In genomic region chr9:47123113-47123512, GRCm38 (mm10) we compare ENCODE assay signal across 14 mouse cellular contexts.
DNase-seq lines count a peak whose midpoint lies in the region; ATAC-seq and TF ChIP-seq lines count a peak whose summit lies in the region.
"Had no signal": no experiment of that assay in that cellular context is flagged by ENCODE, and none has a peak within 500 bp of the region (broad histone marks: within the 10 kb centered on the region; RNA-seq: fewer than 3 reads in every experiment).

No protein-coding gene starts in this region.

- peak; percentile 44 for DNase-seq in hindbrain, embryonic 14.5 days (ENCODE audit: low spot score)
- no peak for DNase-seq in hindbrain, embryonic 10.5 days (ENCODE audit: low spot score)
- peak; percentile 86 for DNase-seq in midbrain, postnatal 0 days (ENCODE audit: low spot score)
- DNase-seq in midbrain, embryonic 11.5 days (ENCODE audit: low spot score, missing footprints), result no peak
- peak; percentile 50 to 68 for DNase-seq in cerebellum, adult 2 months
- DNase-seq in lung, postnatal 4 days, result peak; percentile 6 to 36
- no peak for DNase-seq in embryo, embryonic 10 days (ENCODE audit: low spot score)
- DNase-seq: B cell, adult 2 months; spleen, adult 18-20 months; thymus, postnatal 14 days had no signal

- no peaks in the 10 kb centered on the region for H3K27me3 ChIP-seq in hindbrain, embryonic 14.5 days (ENCODE audit: control insufficient read depth, insufficient read depth, low read length)
- H3K27me3 ChIP-seq in hindbrain, embryonic 10.5 days (ENCODE audit: insufficient read depth, poor library complexity, severe bottlenecking), result no peaks in the 10 kb centered on the region
- no peaks in the 10 kb centered on the region for H3K27me3 ChIP-seq in midbrain, postnatal 0 days (ENCODE audit: insufficient read depth, low read length)
- H3K27me3 ChIP-seq in midbrain, embryonic 11.5 days (ENCODE audit: control insufficient read depth, insufficient read depth, low read length), result no peaks in the 10 kb centered on the region
- H3K27me3 ChIP-seq in cerebellum, adult 2 months (ENCODE audit: control insufficient read depth, insufficient read depth, low read length), result no peaks in the 10 kb centered on the region
- H3K27me3 ChIP-seq: lung, embryonic 15.5 days; midbrain, embryonic 13.5 days had no signal

- no peak for TF ChIP-seq CTCF in midbrain, postnatal 0 days (IDR thresholded peaks at IDR 0.05)
- TF ChIP-seq CTCF in cerebellum, adult 2 months (IDR thresholded peaks at IDR 0.05; ENCODE audit: borderline replicate concordance, insufficient read depth, low read depth, low read length), result no peak

- no peaks in the 10 kb centered on the region for H3K9me3 ChIP-seq in hindbrain, embryonic 14.5 days (ENCODE audit: control insufficient read depth, low read length)
- no peaks in the 10 kb centered on the region for H3K9me3 ChIP-seq in hindbrain, embryonic 10.5 days
- no peaks in the 10 kb centered on the region for H3K9me3 ChIP-seq in midbrain, postnatal 0 days (ENCODE audit: low read length)
- no peaks in the 10 kb centered on the region for H3K9me3 ChIP-seq in midbrain, embryonic 11.5 days (ENCODE audit: control insufficient read depth, low read length)
- H3K9me3 ChIP-seq: heart, embryonic 13.5 days; lung, embryonic 15.5 days; midbrain, embryonic 13.5 days had no signal

- H3K27ac ChIP-seq in hindbrain, embryonic 14.5 days, result no peak overlapping the region
- no peak overlapping the region for H3K27ac ChIP-seq in hindbrain, embryonic 10.5 days
- H3K27ac ChIP-seq in midbrain, postnatal 0 days (ENCODE audit: low read depth, low read length), result no peak overlapping the region
- no peak overlapping the region for H3K27ac ChIP-seq in midbrain, embryonic 11.5 days (ENCODE audit: low read depth, low read length)
- H3K27ac ChIP-seq in cerebellum, adult 2 months (ENCODE audit: insufficient read depth, low read length), result no peak overlapping the region
- H3K27ac ChIP-seq: heart, embryonic 13.5 days; lung, embryonic 15.5 days; midbrain, embryonic 13.5 days had no signal

- H3K36me3 ChIP-seq in hindbrain, embryonic 14.5 days (replicated peaks; ENCODE audit: control insufficient read depth, insufficient read depth), result no peaks in the 10 kb centered on the region
- H3K36me3 ChIP-seq in hindbrain, embryonic 10.5 days, result no peaks in the 10 kb centered on the region
- H3K36me3 ChIP-seq in midbrain, postnatal 0 days (ENCODE audit: insufficient read depth, low read length), result no peaks in the 10 kb centered on the region
- no peaks in the 10 kb centered on the region for H3K36me3 ChIP-seq in midbrain, embryonic 11.5 days (ENCODE audit: control insufficient read depth, insufficient read depth, low read length)
- H3K36me3 ChIP-seq: heart, embryonic 13.5 days; lung, embryonic 15.5 days; midbrain, embryonic 13.5 days had no signal

- 73% methylated on average over 2 of the region's 2 CpGs for WGBS in hindbrain, embryonic 14.5 days
- WGBS in hindbrain, embryonic 10.5 days, result 88% methylated on average over 2 of the region's 2 CpGs
- 68% methylated on average over 2 of the region's 2 CpGs for WGBS in midbrain, postnatal 0 days
- whole genome bisulfite sequencing in midbrain, embryonic 11.5 days, result 76% methylated on average over 2 of the region's 2 CpGs
- WGBS in cerebellum, adult 2 months, result 20% methylated on average over 2 of the region's 2 CpGs

- ATAC-seq in hindbrain, embryonic 14.5 days (ENCODE audit: low FRiP score), result peak; percentile 55; the same call in 1 of the 2 replicates
- no peak for ATAC-seq in midbrain, postnatal 0 days (ENCODE audit: low FRiP score)
- ATAC-seq in midbrain, embryonic 11.5 days (ENCODE audit: low FRiP score), result no peak
- ATAC-seq: midbrain, embryonic 13.5 days had no signal

- no peak overlapping the region for H3K4me3 ChIP-seq in hindbrain, embryonic 14.5 days (replicated peaks; ENCODE audit: low read length)
- no peak overlapping the region for H3K4me3 ChIP-seq in hindbrain, embryonic 10.5 days
- H3K4me3 ChIP-seq in midbrain, postnatal 0 days (ENCODE audit: low read depth, low read length), result no peak overlapping the region
- H3K4me3 ChIP-seq in midbrain, embryonic 11.5 days (ENCODE audit: low read depth, low read length), result no peak overlapping the region
- no peak overlapping the region for H3K4me3 ChIP-seq in cerebellum, adult 2 months (replicated peaks; ENCODE audit: insufficient read depth, low read depth, low read length)
- H3K4me3 ChIP-seq: erythroblast, embryonic 14.5 days; heart, embryonic 13.5 days; lung, embryonic 15.5 days; midbrain, embryonic 13.5 days had no signal

- no peak overlapping the region for H3K9ac ChIP-seq in hindbrain, embryonic 14.5 days
- no peak overlapping the region for H3K9ac ChIP-seq in midbrain, postnatal 0 days (replicated peaks; ENCODE audit: low read length, poor library complexity, severe bottlenecking)
- no peak overlapping the region for H3K9ac ChIP-seq in midbrain, embryonic 11.5 days (ENCODE audit: low read length)
- H3K9ac ChIP-seq: heart, embryonic 13.5 days; lung, embryonic 15.5 days; midbrain, embryonic 13.5 days had no signal

- TF ChIP-seq POLR2A in cerebellum, adult 2 months (IDR thresholded peaks at IDR 0.05; ENCODE audit: borderline replicate concordance, insufficient read depth, low read length), result no peak

- H3K4me2 ChIP-seq in hindbrain, embryonic 14.5 days (replicated peaks), result no peak overlapping the region
- H3K4me2 ChIP-seq in midbrain, postnatal 0 days (ENCODE audit: low read depth, low read length, poor library complexity, severe bottlenecking), result no peak overlapping the region
- H3K4me2 ChIP-seq in midbrain, embryonic 11.5 days, result no peak overlapping the region
- H3K4me2 ChIP-seq: heart, embryonic 13.5 days; lung, embryonic 15.5 days; midbrain, embryonic 13.5 days had no signal

- no peaks in the 10 kb centered on the region for H3K4me1 ChIP-seq in hindbrain, embryonic 14.5 days (replicated peaks; ENCODE audit: control insufficient read depth, insufficient read depth, low read length)
- no peaks in the 10 kb centered on the region for H3K4me1 ChIP-seq in hindbrain, embryonic 10.5 days (replicated peaks)
- H3K4me1 ChIP-seq in midbrain, postnatal 0 days (ENCODE audit: insufficient read depth, low read length), result no peaks in the 10 kb centered on the region
- H3K4me1 ChIP-seq in midbrain, embryonic 11.5 days (ENCODE audit: control insufficient read depth, insufficient read depth, low read length), result no peaks in the 10 kb centered on the region
- peaks cover 10% of the 10 kb centered on the region for H3K4me1 ChIP-seq in cerebellum, adult 2 months (ENCODE audit: control insufficient read depth, insufficient read depth, low read length)
- H3K4me1 ChIP-seq: heart, embryonic 13.5 days; lung, embryonic 15.5 days; midbrain, embryonic 13.5 days had no signal

Comparison
In these comparisons a context has a peak if more than half of its experiments do, and no peak if none do; other contexts are left out.
1. DNase-seq: peak in hindbrain, embryonic 14.5 days (single experiment), midbrain, postnatal 0 days (single experiment), cerebellum, adult 2 months (2 of 2) and lung, postnatal 4 days (2 of 2); none in hindbrain, embryonic 10.5 days (single experiment), midbrain, embryonic 11.5 days (single experiment) and embryo, embryonic 10 days (single experiment).